Mouse (Mus musculus) erythroblast, embryonic 14.5 days (primary cell): Measurements from ENCODE around the gene Egln1.

Experiments used
- GATA1 ChIP-seq: IDR thresholded peaks from 2 replicates; pipeline ENCODE4 v1.6.1; 2012; ENCODE audit warnings: low read length, inconsistent platforms, mixed read lengths
- TAL1 ChIP-seq: IDR thresholded peaks from 3 replicates; pipeline ENCODE4 v1.6.1; 2012; ENCODE audit warnings: low read length, inconsistent platforms, mixed read lengths

GRCm38 (mm10) chr8:124950069-124950456 is 939 bp upstream of the Egln1 start:
- no peak for TF ChIP-seq GATA1
- TF ChIP-seq TAL1, result no peak
